Mouse (Mus musculus): ENCODE measurements at regions not wholly inside any gene's neighbourhood (a gene's known extent, or its start where the extent isn't known, plus 50 kb on each side); places are given as distances from the start of the nearest gene placed in this dataset.

DNA sequence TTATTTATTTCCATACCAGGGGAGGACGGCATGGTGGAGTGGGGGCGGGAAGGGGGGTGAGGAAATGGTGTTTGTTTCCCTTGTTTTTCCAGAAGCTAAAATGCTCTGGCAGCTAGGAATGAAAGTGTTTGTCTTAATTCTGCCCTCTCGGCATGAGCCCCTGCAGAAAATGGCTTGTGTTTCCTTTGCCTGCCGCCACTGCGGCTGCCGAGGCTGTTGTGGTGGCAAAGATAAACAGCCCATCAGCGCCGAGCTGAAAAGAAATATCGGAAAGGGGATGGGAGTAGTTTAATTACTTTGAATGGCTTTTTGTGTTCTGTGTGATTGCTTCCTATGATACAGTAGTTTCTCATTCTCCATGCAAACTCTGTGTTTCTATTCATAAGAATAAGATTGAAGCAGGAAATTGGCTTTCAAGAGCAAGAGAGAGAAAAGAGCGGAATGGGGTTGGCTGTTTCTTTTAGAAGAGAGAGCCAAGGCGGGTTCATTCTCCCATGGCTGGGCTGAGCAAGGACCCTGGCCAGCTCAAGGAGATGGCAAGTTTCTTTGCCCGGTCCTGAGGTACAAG lies 2512.2 kb upstream of the 5930422O12Rik start:
- no peaks in the 10 kb centered on the region for H3K36me3 ChIP-seq (ENCODE audit: control insufficient read depth, insufficient read depth)
- no peaks in the 10 kb centered on the region for H3K4me1 ChIP-seq (replicated peaks; ENCODE audit: control insufficient read depth, insufficient read depth, low read length)
- no peaks in the 10 kb centered on the region for H3K27me3 ChIP-seq (replicated peaks; ENCODE audit: control insufficient read depth, insufficient read depth, low read length)
- TF ChIP-seq CTCF (IDR thresholded peaks at IDR 0.05; ENCODE audit: low read depth): no peak
- no peak overlapping the region for H3K27ac ChIP-seq (ENCODE audit: low read depth, low read length)
- no peaks in the 10 kb centered on the region for H3K9me3 ChIP-seq (ENCODE audit: control insufficient read depth)
- H3K4me2 ChIP-seq (replicated peaks; ENCODE audit: low read depth): peak overlapping the region; percentile 69
- 11% methylated on average over 12 of the region's 12 CpGs for WGBS
- no peak overlapping the region; the same call in 1 of the 2 replicates for H3K9ac ChIP-seq (ENCODE audit: low read depth, low read length)
- H3K4me3 ChIP-seq (ENCODE audit: low read depth, low read length): peak overlapping the region; percentile 26
- ATAC-seq: no peak

DNA sequence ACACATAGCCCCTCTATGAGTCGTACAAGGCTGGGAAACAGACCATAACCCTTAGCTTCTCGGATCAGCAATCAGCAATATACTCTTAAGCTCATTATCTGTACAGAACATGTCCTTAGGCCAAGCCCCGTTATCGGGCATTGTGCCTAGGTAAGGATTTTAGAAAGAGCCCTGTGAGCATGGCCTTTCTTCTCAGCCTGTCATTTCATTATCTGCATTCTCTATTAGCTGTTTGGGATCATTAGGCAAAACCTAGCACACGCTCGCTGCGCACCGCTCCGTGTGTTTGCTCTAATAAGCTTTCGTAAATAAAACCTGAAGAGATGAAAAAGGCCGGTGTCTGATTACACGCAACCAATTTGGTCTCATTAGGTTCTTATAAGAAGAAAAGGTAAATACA lies 2507.1 kb upstream of the 5930422O12Rik start:
- no peak for TF ChIP-seq CTCF (IDR thresholded peaks at IDR 0.05; ENCODE audit: low read depth)
- ATAC-seq: no peak
- no peaks in the 10 kb centered on the region for H3K9me3 ChIP-seq (ENCODE audit: control insufficient read depth)
- no peak overlapping the region for H3K4me2 ChIP-seq (replicated peaks; ENCODE audit: low read depth)
- H3K27me3 ChIP-seq (replicated peaks; ENCODE audit: control insufficient read depth, insufficient read depth, low read length): no peaks in the 10 kb centered on the region
- H3K9ac ChIP-seq (ENCODE audit: low read depth, low read length): no peak overlapping the region
- H3K27ac ChIP-seq (ENCODE audit: low read depth, low read length): no peak overlapping the region
- H3K36me3 ChIP-seq (ENCODE audit: control insufficient read depth, insufficient read depth): no peaks in the 10 kb centered on the region
- WGBS: 56% methylated on average over 12 of the region's 12 CpGs
- no peak overlapping the region for H3K4me3 ChIP-seq (ENCODE audit: low read depth, low read length)
- H3K4me1 ChIP-seq (replicated peaks; ENCODE audit: control insufficient read depth, insufficient read depth, low read length): no peaks in the 10 kb centered on the region

DNA sequence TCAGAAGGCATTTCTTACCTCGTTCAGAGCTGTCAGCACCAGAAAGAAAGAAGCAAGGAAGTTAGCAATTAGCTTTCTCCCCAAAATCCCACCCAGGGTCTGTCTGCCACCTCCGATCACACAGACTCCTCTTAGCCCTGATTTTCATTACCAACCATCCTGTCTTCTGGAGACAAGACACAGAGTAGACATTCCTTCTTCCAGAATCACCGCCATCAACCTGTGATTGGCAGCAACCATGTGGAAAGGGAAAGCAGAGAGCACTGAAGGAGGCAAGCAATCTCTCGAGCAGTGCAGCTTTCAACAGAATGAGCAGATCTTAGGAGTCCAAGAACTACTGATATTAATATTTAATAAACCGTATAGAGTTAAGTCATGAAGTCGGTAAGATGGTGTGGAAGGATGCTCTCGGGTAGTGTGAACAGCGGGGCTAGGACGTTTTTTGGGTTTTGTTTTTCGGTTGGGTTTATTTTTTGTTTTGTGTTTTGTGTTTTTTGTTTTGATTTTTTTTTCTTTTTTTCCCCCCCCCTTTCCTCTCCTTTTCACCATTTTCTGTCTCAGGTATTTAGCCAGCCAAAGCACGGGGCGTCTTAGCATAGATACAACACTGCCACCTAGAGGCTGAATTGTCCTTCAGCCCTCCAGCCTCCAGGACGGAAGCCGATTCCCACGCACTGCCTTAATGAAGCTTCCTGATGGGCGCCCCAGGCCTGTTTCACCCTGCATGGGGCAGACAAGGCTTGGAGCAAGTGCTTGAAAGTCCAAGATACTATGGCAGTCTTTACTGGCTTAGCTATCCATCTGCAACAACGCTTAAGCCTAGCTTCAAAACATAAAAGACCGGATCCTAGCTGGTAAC lies 2505.0 kb upstream of the 5930422O12Rik start:
- WGBS: 40% methylated on average over 18 of the region's 18 CpGs
- Histone ChIP-seq H3K4me2 (replicated peaks; ENCODE audit: low read depth) (no peak overlapping the region), H3K4me3 (ENCODE audit: low read depth, low read length) (no peak overlapping the region), H3K27ac (ENCODE audit: low read depth, low read length) (no peak overlapping the region), H3K4me1 (replicated peaks; ENCODE audit: control insufficient read depth, insufficient read depth, low read length) (no peaks in the 10 kb centered on the region), H3K9ac (ENCODE audit: low read depth, low read length) (no peak overlapping the region), H3K36me3 (ENCODE audit: control insufficient read depth, insufficient read depth) (no peaks in the 10 kb centered on the region), H3K27me3 (replicated peaks; ENCODE audit: control insufficient read depth, insufficient read depth, low read length) (no peaks in the 10 kb centered on the region), H3K9me3 (ENCODE audit: control insufficient read depth) (no peaks in the 10 kb centered on the region)
- TF ChIP-seq CTCF (IDR thresholded peaks at IDR 0.05; ENCODE audit: low read depth): peak; percentile 88
- no peak for ATAC-seq

DNA sequence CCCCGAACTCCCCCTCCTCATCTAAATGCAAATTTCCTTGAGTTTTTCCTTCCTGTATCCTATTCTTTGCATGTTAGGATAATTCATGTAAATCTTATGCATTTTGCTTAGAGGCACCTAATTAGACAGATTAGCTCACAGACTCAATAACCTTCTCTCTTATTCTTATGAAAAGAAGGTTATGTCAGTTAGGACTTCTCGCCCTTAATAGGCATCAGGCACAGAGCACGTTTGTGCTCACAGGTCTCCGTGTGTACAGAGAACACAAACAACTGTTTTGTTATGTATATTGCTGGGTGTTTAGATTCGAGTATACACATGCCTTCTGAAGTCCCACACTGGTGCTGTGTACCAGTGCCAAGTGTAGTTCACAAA lies 2504.4 kb upstream of the 5930422O12Rik start:
- no peak overlapping the region for H3K4me3 ChIP-seq (ENCODE audit: low read depth, low read length)
- H3K4me2 ChIP-seq (replicated peaks; ENCODE audit: low read depth): no peak overlapping the region
- H3K9me3 ChIP-seq (ENCODE audit: control insufficient read depth): no peaks in the 10 kb centered on the region
- H3K27me3 ChIP-seq (replicated peaks; ENCODE audit: control insufficient read depth, insufficient read depth, low read length): no peaks in the 10 kb centered on the region
- WGBS: 51% methylated on average over 5 of the region's 5 CpGs
- H3K4me1 ChIP-seq (replicated peaks; ENCODE audit: control insufficient read depth, insufficient read depth, low read length): no peaks in the 10 kb centered on the region
- H3K9ac ChIP-seq (ENCODE audit: low read depth, low read length): no peak overlapping the region
- H3K27ac ChIP-seq (ENCODE audit: low read depth, low read length): no peak overlapping the region
- ATAC-seq: no peak
- H3K36me3 ChIP-seq (ENCODE audit: control insufficient read depth, insufficient read depth): no peaks in the 10 kb centered on the region
- TF ChIP-seq CTCF (IDR thresholded peaks at IDR 0.05; ENCODE audit: low read depth): no peak

DNA sequence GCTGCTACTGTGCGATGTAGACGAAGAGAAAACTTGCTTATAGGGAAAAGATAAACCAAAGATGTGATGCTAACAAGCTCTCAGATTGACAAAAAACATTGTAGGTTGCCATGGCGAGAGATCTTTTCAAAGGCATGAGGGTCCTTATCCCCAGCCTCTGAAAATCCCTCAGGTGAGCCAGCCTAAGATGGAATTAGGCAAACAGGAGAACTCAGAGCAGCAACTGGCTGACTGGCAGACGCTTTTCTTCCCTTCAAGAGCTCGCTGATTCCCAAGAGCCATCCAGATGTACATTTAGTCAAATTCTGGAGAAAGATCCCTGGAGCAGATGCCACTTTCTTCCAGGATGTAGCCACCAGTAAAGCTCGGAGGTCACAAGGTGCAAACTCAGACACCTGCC lies 2503.9 kb upstream of the 5930422O12Rik start:
- H3K27me3 ChIP-seq (replicated peaks; ENCODE audit: control insufficient read depth, insufficient read depth, low read length): no peaks in the 10 kb centered on the region
- 68% methylated on average over 6 of the region's 6 CpGs for WGBS
- H3K9ac ChIP-seq (ENCODE audit: low read depth, low read length): no peak overlapping the region
- H3K27ac ChIP-seq (ENCODE audit: low read depth, low read length): no peak overlapping the region
- no peak for TF ChIP-seq CTCF (IDR thresholded peaks at IDR 0.05; ENCODE audit: low read depth)
- ATAC-seq: no peak
- H3K9me3 ChIP-seq (ENCODE audit: control insufficient read depth): no peaks in the 10 kb centered on the region
- H3K4me1 ChIP-seq (replicated peaks; ENCODE audit: control insufficient read depth, insufficient read depth, low read length): no peaks in the 10 kb centered on the region
- no peak overlapping the region for H3K4me2 ChIP-seq (replicated peaks; ENCODE audit: low read depth)
- H3K36me3 ChIP-seq (ENCODE audit: control insufficient read depth, insufficient read depth): no peaks in the 10 kb centered on the region
- H3K4me3 ChIP-seq (ENCODE audit: low read depth, low read length): no peak overlapping the region

DNA sequence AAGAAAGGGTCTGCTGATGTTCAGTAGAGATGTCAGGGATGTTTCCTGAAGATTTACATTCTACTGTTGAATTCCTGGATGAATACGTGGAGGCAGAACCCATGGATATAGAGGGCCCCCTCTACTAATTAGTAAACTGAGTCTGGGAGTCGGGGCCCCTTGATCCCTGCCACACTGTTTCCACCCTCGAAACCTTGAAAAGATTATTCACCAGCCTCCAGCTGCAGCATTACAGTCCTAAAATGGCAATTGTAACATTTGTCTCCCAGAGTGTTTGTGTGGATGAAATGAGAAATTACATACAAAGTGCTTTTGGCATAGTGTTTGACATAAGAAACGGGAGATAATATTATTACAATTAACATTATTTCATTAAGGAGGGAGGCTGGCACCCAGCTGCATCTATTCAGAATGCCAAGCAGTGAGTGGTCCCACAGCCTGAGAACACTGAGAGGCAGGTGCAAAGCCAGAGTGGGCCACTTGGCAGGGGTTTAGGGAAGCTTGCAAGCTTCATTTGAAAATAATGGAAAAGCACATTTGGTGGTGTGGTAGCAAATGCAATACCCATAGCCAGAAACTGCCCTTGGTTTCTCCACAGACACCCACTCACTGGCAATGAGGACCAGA lies 2490.9 kb upstream of the 5930422O12Rik start:
- H3K4me2 ChIP-seq (replicated peaks; ENCODE audit: low read depth): no peak overlapping the region
- no peaks in the 10 kb centered on the region for H3K9me3 ChIP-seq (ENCODE audit: control insufficient read depth)
- H3K36me3 ChIP-seq (ENCODE audit: control insufficient read depth, insufficient read depth): no peaks in the 10 kb centered on the region
- no peak overlapping the region for H3K9ac ChIP-seq (ENCODE audit: low read depth, low read length)
- 76% methylated on average over 4 of the region's 4 CpGs for WGBS
- no peaks in the 10 kb centered on the region for H3K4me1 ChIP-seq (replicated peaks; ENCODE audit: control insufficient read depth, insufficient read depth, low read length)
- H3K27ac ChIP-seq (ENCODE audit: low read depth, low read length): no peak overlapping the region
- no peak for TF ChIP-seq CTCF (IDR thresholded peaks at IDR 0.05; ENCODE audit: low read depth)
- H3K27me3 ChIP-seq (replicated peaks; ENCODE audit: control insufficient read depth, insufficient read depth, low read length): no peaks in the 10 kb centered on the region
- no peak overlapping the region for H3K4me3 ChIP-seq (ENCODE audit: low read depth, low read length)
- ATAC-seq: no peak

Measured in intestine, postnatal 0 days (tissue).